Mouse (Mus musculus) cerebellum, adult 18-20 months (tissue): ENCODE data around the gene Zfp629.

Experiments
- DNase-seq, 2 experiments: peaks; one replicate each; pipeline ENCODE4 v3.0.0; 2021

Gene Zfp629

GRCm38 (mm10) chr7:127561340-127561858 lies 54.2 kb downstream of the Zfp629 start, which contains the start of gene Tmem265:
TSS of gene Tmem265 (plus strand) at chr7:127561390.
- DNase-seq = peak; percentile 26 to 36

GRCm38 (mm10) chr7:127560580-127560979 lies 55.0 kb downstream of the Zfp629 start:
- no peak for DNase-seq
